Mouse (Mus musculus) thymus, postnatal 10 days (tissue): ENCODE data around the gene Abhd12.

Experiments used
- DNase-seq, 2 experiments: peaks; one replicate each; pipeline ENCODE4 v3.0.0; 2021; ENCODE audit warnings: low spot score in 2 of 2

The Abhd12 gene

GRCm38 (mm10) chr2:150851251-150851650 lies 53.3 kb downstream of the Abhd12 start:
- no peak for DNase-seq

DNA sequence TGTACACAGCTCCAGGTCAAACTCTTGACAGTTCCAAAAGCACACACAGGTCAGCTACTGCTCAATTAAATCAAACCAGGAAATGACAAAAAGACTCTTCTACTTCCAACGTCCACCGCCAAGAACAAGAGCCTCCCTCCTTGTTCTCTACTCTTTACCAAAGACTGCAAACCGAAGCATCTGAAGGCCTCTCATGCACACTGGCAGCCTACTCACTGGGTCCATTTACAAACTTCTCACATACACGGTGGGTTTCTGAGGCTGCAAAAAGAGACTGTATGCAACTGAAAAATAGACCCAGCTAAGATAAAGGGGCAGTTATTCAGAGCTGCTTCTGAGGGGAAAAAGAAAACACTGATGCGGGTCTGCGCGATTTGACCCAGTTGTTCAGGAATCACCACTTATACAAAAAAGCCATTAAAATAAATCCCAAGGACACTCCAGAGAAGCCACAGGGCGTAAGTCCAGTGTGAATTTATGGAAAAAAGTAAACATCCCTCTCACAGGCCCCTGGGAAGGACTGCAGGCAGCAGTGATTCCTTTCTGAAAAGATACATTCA lies 57.0 kb downstream of the Abhd12 start:
- no peak for DNase-seq

- DNase-seq, result no peak
These were observed 59.7 kb downstream of the Abhd12 start for GRCm38 (mm10) chr2:150844798-150845197.

GRCm38 (mm10) chr2:150842049-150842461 lies 62.5 kb downstream of the Abhd12 start:
- no peak for DNase-seq

DNA sequence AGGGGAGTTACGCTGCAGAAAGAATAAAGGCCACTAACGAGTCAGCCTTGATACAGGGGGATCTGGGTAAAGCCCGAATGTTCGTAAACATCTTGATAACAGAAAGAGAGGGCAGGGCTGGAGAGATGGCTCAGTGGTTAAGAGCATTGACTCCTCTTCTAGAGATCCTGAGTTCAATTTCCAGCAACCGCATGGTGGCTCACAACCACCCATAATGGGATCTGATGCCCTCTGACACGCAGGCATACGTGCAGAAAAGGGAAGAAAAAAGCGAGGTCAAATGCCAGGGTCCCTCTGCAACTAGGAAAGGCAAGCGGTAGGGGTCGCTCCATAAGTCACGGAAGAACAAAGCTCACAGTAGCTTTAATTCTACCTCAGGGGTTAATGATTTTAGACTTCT lies 63.4 kb downstream of the Abhd12 start:
- DNase-seq, result no peak

DNA sequence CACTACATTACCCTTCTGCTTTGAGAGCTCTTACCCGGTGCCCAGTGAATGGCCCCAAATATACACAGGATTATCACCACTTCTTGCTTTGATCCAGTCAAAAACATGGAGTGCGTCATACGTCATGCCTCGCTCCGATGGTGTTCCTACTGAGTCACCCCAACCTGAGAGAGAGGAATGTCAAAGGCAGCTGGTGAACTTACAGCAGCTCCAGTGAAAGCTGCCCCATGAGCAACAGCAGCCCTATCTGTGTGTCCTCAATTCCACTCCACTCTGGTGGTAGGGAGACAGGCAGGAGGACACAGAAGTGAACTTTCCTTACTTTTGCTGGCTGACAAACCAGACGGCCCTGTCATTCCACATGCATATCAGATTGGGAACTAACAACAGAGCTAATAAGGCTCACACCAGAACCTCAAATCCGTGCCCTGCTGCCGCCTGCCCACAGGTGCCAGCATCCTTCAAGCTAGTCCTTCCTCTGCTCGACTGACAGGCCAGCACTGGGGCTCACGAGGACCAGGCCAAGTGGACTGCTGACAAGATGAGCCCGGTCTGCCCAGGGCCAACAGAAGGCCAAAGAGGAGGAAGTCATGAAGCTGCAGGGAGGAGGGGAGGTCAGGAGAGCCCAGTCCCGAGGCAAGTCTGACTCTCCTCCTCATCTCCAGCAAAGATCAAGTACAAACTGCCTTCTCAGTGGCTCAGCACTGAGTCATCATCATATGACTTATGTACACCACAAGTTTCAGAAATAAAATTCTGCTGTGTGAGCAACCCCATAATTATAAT lies 64.7 kb downstream of the Abhd12 start:
- no peak for DNase-seq

DNA sequence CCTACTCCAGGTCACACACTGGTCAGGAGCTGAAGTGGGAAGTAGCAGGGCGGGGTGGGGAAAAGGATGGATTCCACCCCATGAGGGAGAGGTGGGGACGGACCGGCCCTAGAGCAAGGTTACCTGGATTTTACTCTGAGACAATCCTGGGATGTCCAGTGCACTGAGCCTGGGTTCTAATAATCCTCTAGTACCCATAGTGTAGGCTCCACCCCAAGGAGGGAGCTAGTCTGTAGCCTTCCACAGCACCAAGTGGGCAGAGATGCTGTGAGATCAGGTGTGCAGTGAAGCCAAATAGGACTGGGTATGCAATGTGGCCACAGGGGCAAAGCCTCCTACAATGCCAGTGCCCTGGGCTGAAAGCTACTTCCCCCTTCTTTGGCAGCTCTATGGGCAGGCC lies 66.8 kb downstream of the Abhd12 start:
- no peak for DNase-seq

GRCm38 (mm10) chr2:150836906-150837305 lies 67.6 kb downstream of the Abhd12 start:
- DNase-seq, result no peak

DNA sequence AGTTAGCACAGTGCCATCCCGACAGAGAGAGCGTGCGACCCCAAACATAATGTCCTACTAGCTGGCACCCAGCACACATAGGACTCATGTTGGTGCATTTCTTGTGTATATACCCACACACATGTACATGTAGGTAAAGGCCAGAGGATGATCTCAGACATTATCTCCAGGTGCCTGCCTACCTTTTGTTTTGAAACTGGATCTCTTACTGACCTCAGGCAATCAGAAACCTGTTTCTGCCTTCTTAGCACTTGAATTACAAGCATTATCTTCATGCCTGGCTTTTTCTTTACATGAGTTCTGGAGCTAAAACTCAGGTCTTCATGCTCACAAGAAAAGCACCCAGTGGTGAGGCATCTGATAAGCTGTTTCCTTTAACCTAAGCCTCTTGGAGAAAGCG lies 68.6 kb downstream of the Abhd12 start:
- no peak for DNase-seq

DNA sequence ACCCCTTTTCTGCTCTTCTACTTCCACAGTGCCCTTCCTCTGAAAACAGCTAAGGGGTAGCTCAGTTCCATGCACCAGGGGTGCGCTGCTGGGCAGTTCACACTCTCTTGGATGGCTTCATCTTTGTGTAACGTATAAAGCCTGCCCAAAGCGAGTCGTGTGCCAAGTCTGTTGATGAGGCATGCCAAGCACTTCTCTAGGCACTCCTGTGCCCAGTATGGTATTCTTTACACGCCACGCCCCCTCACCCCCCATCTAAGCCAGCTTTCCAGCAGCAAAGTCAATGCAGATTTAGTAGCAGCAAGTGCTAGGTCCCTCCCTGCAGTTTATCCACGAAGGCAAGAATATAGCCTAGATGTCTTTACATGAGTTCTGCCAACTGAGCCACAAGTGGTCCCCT lies 69.9 kb downstream of the Abhd12 start:
- DNase-seq, result no peak

GRCm38 (mm10) chr2:150832029-150832428 lies 72.5 kb downstream of the Abhd12 start:
- no peak for DNase-seq

GRCm38 (mm10) chr2:150830911-150831441 lies 73.6 kb downstream of the Abhd12 start:
- DNase-seq, result no peak

DNA sequence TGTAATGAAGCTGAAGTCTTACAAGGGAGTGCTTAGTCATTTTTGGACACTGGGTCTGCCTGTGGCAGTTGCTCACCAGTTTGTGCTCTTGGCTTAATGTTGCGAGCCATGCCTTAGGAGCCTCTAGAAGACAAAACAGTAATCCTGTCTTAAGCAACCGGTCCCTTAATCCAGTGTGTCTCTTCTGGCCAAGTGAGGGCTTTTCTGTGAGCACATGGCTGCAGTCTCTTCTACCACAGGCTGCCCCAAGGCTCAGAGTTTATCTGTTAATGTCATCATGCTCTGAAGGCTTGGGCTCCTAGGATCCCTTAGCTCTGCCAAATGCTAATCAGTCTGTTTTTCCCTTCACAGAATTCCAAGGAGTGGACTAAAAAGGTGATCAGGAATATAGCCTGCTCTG lies 74.5 kb downstream of the Abhd12 start:
- no peak for DNase-seq

DNA sequence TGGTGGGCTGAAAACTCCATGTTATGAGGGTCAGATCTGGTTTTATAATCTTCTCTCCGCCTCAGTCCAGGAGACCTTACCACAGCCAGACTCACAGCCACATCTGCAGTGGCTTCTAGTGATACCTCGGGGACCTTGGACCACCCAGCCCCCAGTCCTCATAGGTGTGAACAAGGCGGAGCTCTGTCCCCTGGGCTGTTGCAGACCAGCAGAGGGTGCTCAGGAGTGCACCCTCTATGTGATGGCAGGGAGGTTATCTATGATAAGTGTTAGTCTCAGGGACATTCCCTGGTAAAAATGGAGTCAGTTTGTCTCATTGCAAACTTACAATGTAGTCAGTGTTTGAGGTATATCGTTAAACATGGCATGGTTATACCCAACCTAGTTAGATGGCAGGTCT lies 75.9 kb downstream of the Abhd12 start:
- no peak for DNase-seq

DNA sequence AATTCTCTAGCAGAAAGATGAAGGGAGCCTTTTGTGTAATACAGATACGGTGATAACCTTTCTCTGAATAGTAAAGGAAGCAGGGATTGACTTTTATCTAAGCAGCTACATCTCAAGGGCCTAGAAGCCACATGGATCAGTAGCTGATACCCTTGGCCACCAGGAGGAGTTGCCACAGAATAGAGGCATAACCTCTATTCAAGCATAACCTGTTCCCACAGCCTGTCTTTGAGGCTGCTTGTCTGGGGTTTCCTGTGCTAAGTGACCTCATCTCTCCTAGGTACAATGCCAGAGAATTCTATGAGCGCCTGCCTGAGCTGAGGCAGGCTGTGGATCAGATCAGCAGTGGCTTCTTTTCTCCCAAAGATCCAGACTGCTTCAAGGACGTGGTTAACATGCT lies 76.4 kb downstream of the Abhd12 start:
- no peak for DNase-seq

- no peak for DNase-seq
These were observed 78.1 kb downstream of the Abhd12 start for GRCm38 (mm10) chr2:150826426-150826825.

DNA sequence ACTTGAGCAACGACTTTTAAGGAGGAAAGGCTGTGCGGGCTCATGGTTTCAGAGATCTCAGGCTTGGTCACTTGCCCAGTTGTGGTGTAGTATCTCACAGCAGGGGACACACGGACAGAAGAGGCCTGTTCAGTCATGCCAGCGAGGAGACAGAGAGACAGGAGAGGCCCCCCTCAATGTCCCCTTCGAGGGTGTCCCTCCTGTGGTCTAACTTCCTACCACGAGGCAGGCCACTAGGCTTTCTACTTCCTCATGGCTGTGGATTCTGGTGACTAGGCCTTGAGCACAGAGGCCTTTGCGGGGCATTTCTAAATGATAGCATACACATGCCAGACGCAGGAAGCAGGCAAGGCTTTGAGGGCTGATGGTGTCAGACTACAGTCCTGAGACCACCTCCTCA lies 81.6 kb downstream of the Abhd12 start:
- no peak for DNase-seq

- DNase-seq, result no peak
These were observed 83.8 kb downstream of the Abhd12 start for GRCm38 (mm10) chr2:150820720-150821119.

GRCm38 (mm10) chr2:150818742-150819141 lies 85.8 kb downstream of the Abhd12 start:
- no peak for DNase-seq

DNA sequence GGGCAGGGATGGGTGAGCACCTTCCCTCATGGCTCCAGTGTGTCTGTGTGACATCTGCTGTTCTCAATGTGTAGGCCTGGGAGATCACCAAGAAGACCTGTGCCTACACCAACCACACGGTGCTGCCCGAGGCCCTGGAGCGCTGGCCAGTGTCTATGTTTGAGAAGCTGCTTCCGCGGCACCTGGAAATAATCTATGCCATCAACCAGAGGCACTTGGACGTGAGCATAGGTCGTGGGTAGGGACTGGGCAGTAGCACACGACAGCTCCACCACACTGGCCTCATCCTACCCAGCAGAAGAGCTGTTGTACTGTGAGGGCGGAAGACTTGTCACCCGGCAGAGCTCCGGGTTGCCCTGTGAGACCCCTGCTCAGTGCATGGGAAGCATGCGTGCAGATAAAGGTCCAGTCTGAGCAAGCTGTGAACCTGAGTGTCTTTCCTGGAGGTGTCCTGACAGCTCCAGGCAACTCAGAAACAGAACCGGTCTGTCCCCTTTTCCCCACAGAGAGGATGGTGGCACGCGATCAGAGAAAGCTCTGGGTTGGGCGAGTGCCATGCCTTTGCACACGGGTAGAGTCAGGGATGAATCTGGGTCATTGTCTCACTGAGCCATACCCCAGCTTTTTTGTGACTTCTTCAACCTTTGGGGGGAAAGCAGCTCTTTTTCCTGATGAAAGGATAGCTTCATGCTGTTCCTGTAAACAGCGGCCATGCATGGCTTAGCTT lies 87.7 kb downstream of the Abhd12 start:
- no peak for DNase-seq

DNA sequence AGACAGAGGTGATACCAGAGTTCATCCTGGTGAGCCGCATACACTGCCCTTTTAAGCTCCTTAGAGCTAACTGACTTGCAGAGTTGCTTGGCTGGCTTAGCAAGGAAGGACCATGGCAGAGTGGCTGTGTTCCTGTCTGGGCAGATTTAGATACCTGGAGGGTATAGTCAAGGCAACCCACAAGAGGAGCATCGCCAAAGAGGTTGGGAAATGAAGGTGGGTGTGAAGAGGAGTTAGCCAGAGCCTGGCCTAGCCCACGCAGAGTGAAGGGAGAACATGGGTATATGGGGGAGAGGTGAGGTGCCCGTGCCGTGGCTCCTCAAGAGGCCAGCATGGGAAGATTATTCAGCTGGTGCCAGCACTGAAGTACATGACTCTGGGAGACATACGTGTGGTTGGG lies 91.7 kb downstream of the Abhd12 start:
- no peak for DNase-seq

DNA sequence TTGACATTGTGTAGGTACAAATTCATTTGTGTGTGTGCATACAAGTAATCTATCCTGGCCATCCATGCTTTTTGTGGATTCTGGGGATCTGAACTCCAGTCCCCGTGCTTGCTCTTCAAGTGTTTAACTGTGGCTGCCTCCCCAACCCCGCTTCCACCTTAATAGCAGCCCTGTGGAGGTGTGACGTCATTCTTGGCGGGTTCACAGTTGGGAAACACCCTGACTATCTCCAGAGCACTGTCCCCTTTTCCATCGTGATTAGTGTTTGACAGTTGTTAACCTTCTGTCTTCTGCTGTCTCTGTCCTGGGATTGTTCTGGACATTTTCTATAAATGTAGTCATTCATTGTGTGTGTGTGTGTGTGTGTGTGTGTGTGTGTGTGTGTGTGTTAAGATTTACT lies 93.9 kb downstream of the Abhd12 start:
- no peak for DNase-seq

DNA sequence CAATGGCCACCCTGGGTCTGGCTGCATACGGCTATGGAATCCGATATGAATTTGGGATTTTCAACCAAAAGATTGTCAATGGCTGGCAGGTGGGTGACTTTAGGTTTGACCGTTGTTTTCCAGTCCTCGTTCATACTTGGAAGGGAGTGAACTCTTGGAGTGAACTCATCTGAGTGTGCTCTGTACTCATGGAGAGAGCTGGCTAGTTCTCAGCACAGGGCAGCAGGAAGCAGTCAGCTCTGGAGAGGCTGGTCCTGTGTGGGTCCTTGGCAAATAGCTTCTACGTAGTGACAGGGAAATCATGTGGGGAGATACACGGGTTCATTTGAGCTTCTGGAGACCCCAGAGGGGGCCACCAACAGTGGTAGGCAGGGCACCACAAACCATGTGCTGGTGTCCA lies 95.7 kb downstream of the Abhd12 start:
- no peak for DNase-seq
